ENCODE assay signal across 27 mouse cellular contexts in genomic region chr8:31725430-31725829, GRCm38 (mm10).
DNase-seq lines count a peak whose midpoint lies in the region; ATAC-seq and TF ChIP-seq lines count a peak whose summit lies in the region.
"Had no signal": no experiment of that assay in that cellular context is flagged by ENCODE, and none has a peak within 500 bp of the region (broad histone marks: within the 10 kb centered on the region; RNA-seq: fewer than 3 reads in every experiment).

No protein-coding gene starts in this region.

- ATAC-seq in limb, embryonic 13.5 days (ENCODE audit: low FRiP score, low read depth): 0 out of 2 replicates have a peak, but pooled peaks have one; percentile 11
- 0 out of 2 replicates have a peak, but pooled peaks have one; percentile 6 for ATAC-seq in stomach, embryonic 14.5 days (ENCODE audit: insufficient number of reproducible peaks, insufficient read depth, low FRiP score, low read depth)
- ATAC-seq in stomach, postnatal 0 days (ENCODE audit: low FRiP score, low TSS enrichment): no peak
- peak; percentile 73 for ATAC-seq in liver, embryonic 14.5 days (ENCODE audit: insufficient read depth)
- no peak for ATAC-seq in hindbrain, embryonic 13.5 days (ENCODE audit: low FRiP score)
- ATAC-seq: forebrain, embryonic 14.5 days; Patski had no signal

- TF ChIP-seq CTCF in stomach, postnatal 0 days (IDR thresholded peaks at IDR 0.05; ENCODE audit: low read depth): no peak
- TF ChIP-seq CTCF in liver, embryonic 14.5 days (IDR thresholded peaks at IDR 0.05; ENCODE audit: low read depth): no peak

- H3K9ac ChIP-seq in limb, embryonic 13.5 days: no peak overlapping the region
- H3K9ac ChIP-seq in stomach, embryonic 14.5 days (replicated peaks; ENCODE audit: low read depth, low read length): no peak overlapping the region
- no peak overlapping the region for H3K9ac ChIP-seq in stomach, postnatal 0 days (ENCODE audit: low read length)
- peak overlapping the region; percentile 32 for H3K9ac ChIP-seq in liver, embryonic 14.5 days (replicated peaks)
- no peak overlapping the region for H3K9ac ChIP-seq in hindbrain, embryonic 13.5 days
- H3K9ac ChIP-seq: embryonic facial prominence, embryonic 13.5 days; heart, embryonic 12.5 days; heart, embryonic 15.5 days; hindbrain, embryonic 15.5 days had no signal

- H3K4me1 ChIP-seq in limb, embryonic 13.5 days: 0 out of 2 replicates have a peak, but pooled peaks cover 4% of the 10 kb centered on the region
- H3K4me1 ChIP-seq in limb, embryonic 10.5 days: peaks cover 22% of the 10 kb centered on the region
- no peaks in the 10 kb centered on the region for H3K4me1 ChIP-seq in stomach, embryonic 14.5 days (ENCODE audit: control insufficient read depth, insufficient read depth, low read length)
- H3K4me1 ChIP-seq in stomach, postnatal 0 days (replicated peaks; ENCODE audit: control insufficient read depth, insufficient read depth): no peaks in the 10 kb centered on the region
- peaks cover 28 to 38% of the 10 kb centered on the region in 2 experiments for H3K4me1 ChIP-seq in liver, embryonic 14.5 days (replicated peaks; ENCODE audit: control insufficient read depth in 2 of 2, insufficient read depth in 2 of 2, low read length in 1 of 2)
- 0 out of 2 replicates have a peak, but pooled peaks cover 3% of the 10 kb centered on the region for H3K4me1 ChIP-seq in hindbrain, embryonic 13.5 days (replicated peaks)
- H3K4me1 ChIP-seq: embryonic facial prominence, embryonic 13.5 days; hindbrain, embryonic 15.5 days had no signal

- no peak for TF ChIP-seq EP300 in stomach, postnatal 0 days (optimal IDR thresholded peaks at IDR 0.05)
- TF ChIP-seq EP300 in liver, embryonic 14.5 days (IDR thresholded peaks at IDR 0.05; ENCODE audit: low read depth): 0 out of 2 replicates have a peak, but pooled peaks have one; percentile 28

- DNase-seq in limb, embryonic 10.5 days (ENCODE audit: low spot score): no peak
- no peak for DNase-seq in stomach, postnatal 0 days (ENCODE audit: low spot score)
- DNase-seq in liver, embryonic 14.5 days (ENCODE audit: low read depth in 3 of 3, low spot score in 3 of 3): peak in 1 of 3 experiments; percentile 6
- no peak for DNase-seq in cerebellum, adult 9-11 months
- no peak for DNase-seq in testis, postnatal 14 days (ENCODE audit: low spot score)
- DNase-seq: adrenal gland, postnatal 10 days; adrenal gland, postnatal 36 days; cerebellum, adult 11 months; cerebellum, adult 2 months; cerebellum, postnatal 10 days; cerebellum, postnatal 36 days; embryo, embryonic 11 days; gastrocnemius, postnatal 25 days; heart, adult 18-20 months; heart, postnatal 10 days; heart, postnatal 36 days had no signal

- no peak overlapping the region for H3K4me3 ChIP-seq in limb, embryonic 13.5 days
- H3K4me3 ChIP-seq in limb, embryonic 10.5 days: no peak overlapping the region
- H3K4me3 ChIP-seq in stomach, embryonic 14.5 days (ENCODE audit: low read depth, low read length): no peak overlapping the region
- no peak overlapping the region for H3K4me3 ChIP-seq in stomach, postnatal 0 days (ENCODE audit: low read depth, low read length)
- no peak overlapping the region for H3K4me3 ChIP-seq in liver, embryonic 14.5 days (ENCODE audit: insufficient read depth in 1 of 2, low read depth in 2 of 2, low read length in 2 of 2)
- H3K4me3 ChIP-seq in hindbrain, embryonic 13.5 days: no peak overlapping the region
- H3K4me3 ChIP-seq: embryonic facial prominence, embryonic 10.5 days; embryonic facial prominence, embryonic 13.5 days; heart, embryonic 12.5 days; heart, embryonic 15.5 days; hindbrain, embryonic 10.5 days; hindbrain, embryonic 15.5 days had no signal

- H3K4me2 ChIP-seq in limb, embryonic 13.5 days (replicated peaks): no peak overlapping the region
- H3K4me2 ChIP-seq in stomach, embryonic 14.5 days (replicated peaks; ENCODE audit: low read depth, low read length): no peak overlapping the region
- no peak overlapping the region for H3K4me2 ChIP-seq in stomach, postnatal 0 days (replicated peaks; ENCODE audit: low read depth)
- H3K4me2 ChIP-seq in liver, embryonic 14.5 days (ENCODE audit: low read depth): peak overlapping the region; percentile 9
- H3K4me2 ChIP-seq in hindbrain, embryonic 13.5 days: no peak overlapping the region
- H3K4me2 ChIP-seq: embryonic facial prominence, embryonic 13.5 days; heart, embryonic 12.5 days; heart, embryonic 15.5 days; hindbrain, embryonic 15.5 days had no signal

- 59% methylated on average over 3 of the region's 3 CpGs for WGBS in limb, embryonic 13.5 days
- 69% methylated on average over 3 of the region's 3 CpGs for WGBS in limb, embryonic 10.5 days
- 31% methylated on average over 3 of the region's 3 CpGs for WGBS in stomach, embryonic 14.5 days
- 43% methylated on average over 3 of the region's 3 CpGs for WGBS in stomach, postnatal 0 days
- 5% methylated on average over 3 of the region's 3 CpGs for WGBS in liver, embryonic 14.5 days (ENCODE audit: insufficient replicate concordance)
- WGBS in hindbrain, embryonic 13.5 days: 80% methylated on average over 3 of the region's 3 CpGs

- no peak overlapping the region for H3K27ac ChIP-seq in limb, embryonic 13.5 days
- no peak overlapping the region for H3K27ac ChIP-seq in limb, embryonic 10.5 days
- no peak overlapping the region for H3K27ac ChIP-seq in stomach, embryonic 14.5 days (ENCODE audit: low read length)
- H3K27ac ChIP-seq in stomach, postnatal 0 days (replicated peaks): no peak overlapping the region
- H3K27ac ChIP-seq in liver, embryonic 14.5 days: no peak overlapping the region; the same call in 1 of the 2 replicates
- H3K27ac ChIP-seq in hindbrain, embryonic 13.5 days: no peak overlapping the region
- H3K27ac ChIP-seq: embryonic facial prominence, embryonic 10.5 days; embryonic facial prominence, embryonic 13.5 days; heart, embryonic 15.5 days; hindbrain, embryonic 10.5 days; hindbrain, embryonic 15.5 days had no signal

- no peaks in the 10 kb centered on the region for H3K36me3 ChIP-seq in limb, embryonic 13.5 days
- H3K36me3 ChIP-seq in limb, embryonic 10.5 days: no peaks in the 10 kb centered on the region
- no peaks in the 10 kb centered on the region for H3K36me3 ChIP-seq in stomach, embryonic 14.5 days (ENCODE audit: control insufficient read depth, insufficient read depth, low read length)
- no peaks in the 10 kb centered on the region for H3K36me3 ChIP-seq in stomach, postnatal 0 days (ENCODE audit: control insufficient read depth, insufficient read depth, low read length)
- no peaks in the 10 kb centered on the region for H3K36me3 ChIP-seq in liver, embryonic 14.5 days (replicated peaks; ENCODE audit: control insufficient read depth, insufficient read depth, low read depth)
- no peaks in the 10 kb centered on the region for H3K36me3 ChIP-seq in hindbrain, embryonic 13.5 days
- H3K36me3 ChIP-seq: embryonic facial prominence, embryonic 10.5 days; embryonic facial prominence, embryonic 13.5 days; heart, embryonic 12.5 days; heart, embryonic 15.5 days; hindbrain, embryonic 10.5 days; hindbrain, embryonic 15.5 days had no signal

- no peaks in the 10 kb centered on the region for H3K9me3 ChIP-seq in limb, embryonic 13.5 days
- no peaks in the 10 kb centered on the region for H3K9me3 ChIP-seq in limb, embryonic 10.5 days (replicated peaks)
- no peaks in the 10 kb centered on the region for H3K9me3 ChIP-seq in stomach, embryonic 14.5 days (ENCODE audit: control insufficient read depth, low read depth, low read length)
- no peaks in the 10 kb centered on the region for H3K9me3 ChIP-seq in stomach, postnatal 0 days (ENCODE audit: control insufficient read depth, low read length)
- no peaks in the 10 kb centered on the region for H3K9me3 ChIP-seq in liver, embryonic 14.5 days (ENCODE audit: control insufficient read depth, low read length)
- no peaks in the 10 kb centered on the region for H3K9me3 ChIP-seq in hindbrain, embryonic 13.5 days
- H3K9me3 ChIP-seq: embryonic facial prominence, embryonic 10.5 days; embryonic facial prominence, embryonic 13.5 days; heart, embryonic 15.5 days; hindbrain, embryonic 15.5 days had no signal

- H3K27me3 ChIP-seq in limb, embryonic 13.5 days: no peaks in the 10 kb centered on the region
- H3K27me3 ChIP-seq in limb, embryonic 10.5 days (ENCODE audit: low read depth, poor library complexity, severe bottlenecking): no peaks in the 10 kb centered on the region
- no peaks in the 10 kb centered on the region for H3K27me3 ChIP-seq in stomach, embryonic 14.5 days (ENCODE audit: control insufficient read depth, insufficient read depth, low read length)
- H3K27me3 ChIP-seq in stomach, postnatal 0 days (ENCODE audit: control insufficient read depth, insufficient read depth, low read length): no peaks in the 10 kb centered on the region
- no peaks in the 10 kb centered on the region for H3K27me3 ChIP-seq in liver, embryonic 14.5 days (ENCODE audit: control insufficient read depth, insufficient read depth, low read length)
- no peaks in the 10 kb centered on the region for H3K27me3 ChIP-seq in hindbrain, embryonic 13.5 days
- H3K27me3 ChIP-seq: embryonic facial prominence, embryonic 13.5 days; heart, embryonic 12.5 days; heart, embryonic 15.5 days; hindbrain, embryonic 15.5 days; Patski had no signal

Comparison
In these comparisons a context has a peak if more than half of its experiments do, and no peak if none do; other contexts are left out.
1. ATAC-seq: peak in limb, embryonic 13.5 days (single experiment), stomach, embryonic 14.5 days (single experiment) and liver, embryonic 14.5 days (single experiment); none in stomach, postnatal 0 days (single experiment) and hindbrain, embryonic 13.5 days (single experiment).